Mouse (Mus musculus) embryonic facial prominence, embryonic 14.5 days (tissue): ENCODE data around the gene Gm20388. TPM values are rescaled to one million over a fixed set of nuclear protein-coding genes. Genes with fewer than 3 reads are reported as not detected.

Experiments
- ATAC-seq: fragments of 200-750 bp; cut with Nextera tagmentation; 2 replicates; pipeline ENCODE4 v1.8.0; 2017; ENCODE audit warnings: low read depth, moderate number of reproducible peaks, moderate TSS enrichment
- DNase-seq: peaks from one replicate; pipeline ENCODE4 v3.0.0-alpha.2; 2015; ENCODE audit warnings: low spot score
- H3K27ac ChIP-seq: fragments of 300-500 bp; sonication (generic); replicated peaks from 2 replicates; pipeline ENCODE4 v1.5.1; 2014; ENCODE audit warnings: low read depth, mild to moderate bottlenecking, low read length, moderate library complexity
- H3K27me3 ChIP-seq: fragments of 300-500 bp; sonication (generic); replicated peaks from 2 replicates; pipeline ENCODE4 v1.6.1; 2014; ENCODE audit warnings: low read length; ENCODE audit not compliant: control insufficient read depth, insufficient read depth
- H3K36me3 ChIP-seq: fragments of 300-500 bp; sonication (generic); 2 replicates; pipeline ENCODE4 v1.6.1; 2014; ENCODE audit warnings: low read length, mixed read lengths; ENCODE audit not compliant: control insufficient read depth, insufficient read depth
- H3K4me1 ChIP-seq: fragments of 300-500 bp; sonication (generic); 2 replicates; pipeline ENCODE4 v1.6.1; 2014; ENCODE audit warnings: antibody characterized with exemption, low read length; ENCODE audit not compliant: control insufficient read depth, insufficient read depth
- H3K4me2 ChIP-seq: fragments of 300-500 bp; sonication (generic); 2 replicates; pipeline ENCODE4 v1.6.1; 2014; ENCODE audit warnings: low read depth, mild to moderate bottlenecking, low read length, moderate library complexity, mixed read lengths
- H3K4me3 ChIP-seq: fragments of 300-500 bp; sonication (generic); 2 replicates; pipeline ENCODE4 v1.5.1; 2014; ENCODE audit warnings: low read depth, mild to moderate bottlenecking, low read length
- H3K9ac ChIP-seq: fragments of 300-500 bp; sonication (generic); 2 replicates; pipeline ENCODE4 v1.6.1; 2014; ENCODE audit warnings: low read depth, mild to moderate bottlenecking, low read length, moderate library complexity, mixed read lengths
- H3K9me3 ChIP-seq: fragments of 300-500 bp; sonication (generic); 2 replicates; pipeline ENCODE4 v1.6.1; 2016; ENCODE audit warnings: low read length; ENCODE audit not compliant: control insufficient read depth
- WGBS: fragments of 180-500 bp; shearing (Covaris S2); extraction: QIAGEN DNeasy Blood & Tissue Kit; methylation state at CpG from one replicate; pipeline ENCODE4 v1.1.7; 2014; 5-methylcytosine and 5-hydroxymethylcytosine counted together
- polyA plus RNA-seq: library from polyadenylated mRNA; unstranded; fragments of >200 nt; fragmentation: Nextera tagmentation; extraction: Ambion mirVana; gene quantifications from 2 replicates; pipeline ENCODE4 v1.2.1, GENCODE M21; 2014

Gm20388 gene
- polyA plus RNA-seq, 1 experiment from 2014 or later: not detected

DNA sequence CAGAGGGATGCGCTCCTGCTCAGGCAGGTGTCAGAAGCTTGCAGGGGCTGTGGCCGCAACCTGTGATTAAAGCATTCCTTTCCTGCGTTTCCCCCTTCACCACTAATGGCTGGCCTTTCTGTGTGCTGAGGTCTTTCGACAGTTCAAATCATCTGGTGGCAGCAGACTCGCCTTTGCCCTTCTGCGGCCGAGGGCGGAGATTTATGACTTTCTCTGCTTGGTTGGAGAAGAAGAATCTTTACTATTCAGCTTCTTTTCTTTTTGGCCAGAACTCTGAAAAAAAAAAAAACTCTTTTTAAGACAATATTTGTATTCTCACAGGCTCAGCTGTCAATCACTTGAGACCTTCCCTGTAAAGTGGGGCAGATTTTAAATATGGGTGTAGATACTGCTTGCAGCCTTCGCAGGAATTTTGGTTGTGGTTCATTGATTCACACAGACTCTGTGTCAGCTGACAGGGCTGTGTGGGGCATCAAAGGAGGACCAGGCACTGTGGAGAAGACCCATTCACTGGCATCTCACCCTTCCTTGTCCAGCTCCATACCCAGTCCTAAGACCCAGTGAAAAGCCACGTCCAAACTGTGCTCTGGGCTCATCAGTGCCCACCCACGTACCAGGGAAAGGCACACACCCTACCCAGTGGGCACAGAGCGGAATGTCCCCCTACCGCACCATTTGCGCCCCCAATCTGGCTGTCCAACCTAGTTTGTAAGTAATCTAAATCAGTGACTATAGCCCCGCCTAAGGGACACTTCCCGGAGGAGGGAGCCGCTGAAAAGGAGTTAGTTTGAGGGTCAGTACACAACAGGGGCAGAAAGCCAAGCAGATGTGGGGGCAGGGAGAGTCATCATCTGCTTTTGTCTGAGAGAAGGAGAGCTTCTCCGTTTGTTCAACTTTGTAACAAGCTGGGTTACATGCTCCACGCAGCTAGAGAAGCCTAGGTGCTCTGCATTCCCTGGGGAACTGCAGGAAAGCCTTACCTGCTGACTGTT, 845.0 kb downstream of the Gm20388 start:
- Histone ChIP-seq H3K27ac (no peak overlapping the region), H3K4me2 (no peak overlapping the region), H3K4me1 (peaks cover 11% of the 10 kb centered on the region; the same call in 1 of the 2 replicates), H3K9me3 (no peaks in the 10 kb centered on the region), H3K4me3 (no peak overlapping the region), H3K36me3 (no peaks in the 10 kb centered on the region), H3K27me3 (no peaks in the 10 kb centered on the region), H3K9ac (no peak overlapping the region)
- no peak for DNase-seq
- 57% methylated on average over 17 of the region's 19 CpGs for WGBS
- ATAC-seq: no peak

DNA sequence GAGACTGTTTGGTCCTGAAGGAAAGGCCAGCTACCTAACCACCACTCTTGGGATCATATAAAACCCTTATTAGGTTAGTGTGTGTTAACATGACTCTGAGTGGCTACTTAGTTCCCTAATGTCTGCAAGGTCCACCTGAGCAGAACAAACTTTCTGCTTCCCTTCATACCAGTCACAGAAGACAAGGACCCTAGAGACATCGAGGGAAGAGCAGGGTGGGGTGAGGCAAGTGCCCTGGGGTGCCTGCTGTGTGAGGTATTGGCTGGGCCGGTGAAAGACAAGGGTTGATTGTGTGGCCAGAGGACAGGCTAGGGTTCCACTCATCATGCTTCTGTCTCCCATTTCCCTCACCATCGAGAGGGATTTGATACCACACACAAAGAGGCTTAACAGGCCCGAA, 847.4 kb downstream of the Gm20388 start:
- no peaks in the 10 kb centered on the region for H3K36me3 ChIP-seq
- H3K9ac ChIP-seq: no peak overlapping the region
- WGBS: 20% methylated on average over 4 of the region's 4 CpGs
- DNase-seq (no peak), ATAC-seq (no peak)
- H3K4me1 ChIP-seq: no peaks in the 10 kb centered on the region
- H3K27me3 ChIP-seq: no peaks in the 10 kb centered on the region
- H3K4me3 ChIP-seq: no peak overlapping the region
- H3K9me3 ChIP-seq: no peaks in the 10 kb centered on the region
- H3K4me2 ChIP-seq: no peak overlapping the region
- H3K27ac ChIP-seq: no peak overlapping the region

DNA sequence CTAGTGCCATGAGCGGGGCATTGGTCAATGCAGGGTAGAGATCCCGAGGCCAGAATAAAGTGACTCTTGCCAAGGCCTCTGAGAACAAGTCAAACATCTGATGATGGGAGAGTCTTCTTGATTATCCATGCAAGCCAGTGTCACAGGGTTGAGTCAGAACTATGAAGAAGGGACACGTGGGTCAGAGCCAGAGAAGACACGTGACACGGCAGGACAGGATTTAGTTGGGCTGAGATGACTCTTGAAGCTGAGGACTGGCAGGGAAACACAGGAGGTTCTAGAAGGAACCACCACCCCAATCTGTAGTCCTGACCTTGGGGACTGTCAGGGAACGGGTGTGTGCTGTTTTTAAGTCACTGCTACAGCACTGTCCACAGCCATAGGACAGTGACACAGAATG, 849.2 kb downstream of the Gm20388 start:
- no peak overlapping the region for H3K9ac ChIP-seq
- H3K9me3 ChIP-seq: no peaks in the 10 kb centered on the region
- no peaks in the 10 kb centered on the region for H3K36me3 ChIP-seq
- 77% methylated on average over 6 of the region's 6 CpGs for WGBS
- H3K27ac ChIP-seq: no peak overlapping the region
- DNase-seq (no peak), ATAC-seq (no peak)
- H3K4me2 ChIP-seq: no peak overlapping the region
- H3K4me3 ChIP-seq: no peak overlapping the region
- no peaks in the 10 kb centered on the region for H3K27me3 ChIP-seq
- no peaks in the 10 kb centered on the region for H3K4me1 ChIP-seq

DNA sequence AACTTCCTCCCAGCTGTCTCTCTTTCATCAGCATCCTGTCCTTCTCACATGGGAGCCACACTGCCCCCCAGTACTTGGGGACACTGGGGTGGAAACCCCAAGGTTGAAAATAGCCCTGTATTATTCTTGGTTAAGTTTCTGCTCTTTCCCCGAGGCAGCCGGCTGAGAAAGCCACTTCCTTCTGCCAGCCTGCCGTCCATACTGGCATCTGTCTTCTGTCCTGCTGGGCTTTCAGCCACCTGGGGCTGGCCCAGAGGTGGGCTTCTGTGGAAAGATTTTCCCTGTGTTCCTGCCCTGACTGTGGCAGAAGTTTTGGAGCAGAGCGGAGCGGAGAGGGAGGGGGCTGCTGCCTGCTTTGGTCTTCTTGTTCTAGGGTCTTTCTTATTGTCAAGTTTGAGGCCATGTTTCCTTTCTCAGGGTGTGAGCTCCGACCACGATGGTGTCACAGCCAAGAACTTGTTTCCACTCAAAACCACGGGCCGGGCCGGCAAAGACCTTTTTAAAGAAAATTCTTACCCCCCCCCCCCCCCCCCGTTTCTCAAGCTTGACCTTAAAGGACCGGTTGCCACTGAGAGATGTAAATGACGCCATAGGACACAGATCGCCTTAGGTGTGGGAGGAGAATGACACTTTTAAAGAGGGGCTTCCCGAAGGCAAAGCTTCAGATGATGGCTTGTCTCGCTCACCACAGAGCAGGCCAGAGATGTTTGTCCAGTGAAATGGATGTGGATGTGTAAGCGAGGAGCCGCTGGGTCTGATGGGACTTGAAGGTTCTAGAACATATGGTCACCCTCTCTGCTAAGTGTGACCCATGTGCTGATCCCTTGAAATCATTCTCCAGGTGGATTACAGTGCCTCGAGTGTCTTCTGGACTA, 849.9 kb downstream of the Gm20388 start:
- 78% methylated on average over 19 of the region's 19 CpGs for WGBS
- Histone ChIP-seq H3K9me3 (no peaks in the 10 kb centered on the region), H3K4me2 (no peak overlapping the region), H3K4me1 (no peaks in the 10 kb centered on the region), H3K36me3 (no peaks in the 10 kb centered on the region), H3K27me3 (no peaks in the 10 kb centered on the region), H3K9ac (no peak overlapping the region), H3K4me3 (no peak overlapping the region), H3K27ac (no peak overlapping the region)
- no peak for ATAC-seq
- no peak for DNase-seq

DNA sequence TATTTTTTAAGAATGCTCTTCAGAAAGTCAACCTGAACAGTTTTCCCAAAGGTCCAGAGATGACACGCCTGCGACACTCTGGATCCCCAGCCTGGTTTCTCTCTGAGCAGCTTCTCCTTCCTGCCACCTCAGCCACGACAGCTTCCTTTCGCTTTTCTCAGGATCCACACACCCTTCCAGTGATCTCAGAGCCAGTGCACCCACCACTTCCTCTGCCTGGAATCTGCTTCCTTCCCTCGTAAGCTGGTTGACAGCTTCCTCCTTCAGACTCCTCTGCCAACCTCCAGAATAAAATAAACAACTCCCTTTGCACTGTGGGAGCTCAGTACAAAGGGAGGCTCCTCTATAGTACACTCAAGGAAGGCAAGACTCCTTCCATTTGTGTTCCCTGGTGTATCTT, 852.6 kb downstream of the Gm20388 start:
- H3K9me3 ChIP-seq: no peaks in the 10 kb centered on the region
- DNase-seq (no peak), ATAC-seq (no peak)
- no peaks in the 10 kb centered on the region for H3K27me3 ChIP-seq
- H3K9ac ChIP-seq: no peak overlapping the region
- H3K4me1 ChIP-seq: no peaks in the 10 kb centered on the region
- no peak overlapping the region for H3K4me2 ChIP-seq
- no peak overlapping the region for H3K27ac ChIP-seq
- WGBS: 72% methylated on average over 5 of the region's 5 CpGs
- H3K36me3 ChIP-seq: no peaks in the 10 kb centered on the region
- H3K4me3 ChIP-seq: no peak overlapping the region

DNA sequence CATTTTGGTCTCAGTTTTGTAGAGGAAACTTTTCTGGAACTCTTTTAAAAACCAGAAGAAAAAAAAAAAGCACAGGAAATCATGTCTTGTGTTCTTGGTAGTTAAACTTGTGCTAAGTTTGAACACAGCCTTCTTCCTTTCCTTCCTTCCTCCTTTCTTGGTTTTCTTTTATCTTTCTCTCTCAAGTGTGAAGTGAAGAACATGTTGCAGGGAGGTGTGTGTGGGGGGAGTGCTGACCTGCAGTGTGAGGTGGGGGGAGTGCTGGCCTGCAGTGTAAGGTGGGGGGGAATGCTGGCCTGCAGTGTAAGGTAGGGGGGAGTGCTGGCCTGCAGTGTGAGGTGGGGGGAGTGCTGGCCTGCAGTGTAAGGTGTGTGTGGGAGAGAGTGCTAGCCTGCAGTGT, 854.0 kb downstream of the Gm20388 start:
- H3K27me3 ChIP-seq: no peaks in the 10 kb centered on the region
- no peak for DNase-seq
- no peak overlapping the region for H3K27ac ChIP-seq
- no peak overlapping the region for H3K4me2 ChIP-seq
- no peaks in the 10 kb centered on the region for H3K4me1 ChIP-seq
- no peak overlapping the region for H3K4me3 ChIP-seq
- no peaks in the 10 kb centered on the region for H3K36me3 ChIP-seq
- no peaks in the 10 kb centered on the region for H3K9me3 ChIP-seq
- ATAC-seq: no peak
- H3K9ac ChIP-seq: no peak overlapping the region

DNA sequence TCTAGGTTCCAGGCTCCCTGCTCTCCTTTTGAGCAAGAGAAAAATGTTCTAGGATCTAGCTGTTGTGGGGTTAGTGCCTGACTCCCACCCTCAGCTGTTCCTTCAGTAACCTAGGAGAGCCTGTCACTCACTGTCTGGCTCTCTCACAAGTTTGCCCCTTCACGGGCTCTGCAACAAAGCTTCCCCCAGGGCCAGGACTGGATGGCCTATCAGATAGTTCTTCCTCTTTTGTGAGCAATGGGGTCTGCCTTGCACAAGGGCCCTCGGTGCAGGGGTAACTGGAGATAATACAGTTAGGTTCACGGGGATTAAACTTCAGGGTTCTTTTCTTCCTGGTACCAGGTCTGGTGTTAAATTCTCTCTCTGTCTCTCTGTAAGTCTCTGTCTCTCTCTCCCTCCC, 856.0 kb downstream of the Gm20388 start:
- DNase-seq: no peak
- no peak for ATAC-seq

DNA sequence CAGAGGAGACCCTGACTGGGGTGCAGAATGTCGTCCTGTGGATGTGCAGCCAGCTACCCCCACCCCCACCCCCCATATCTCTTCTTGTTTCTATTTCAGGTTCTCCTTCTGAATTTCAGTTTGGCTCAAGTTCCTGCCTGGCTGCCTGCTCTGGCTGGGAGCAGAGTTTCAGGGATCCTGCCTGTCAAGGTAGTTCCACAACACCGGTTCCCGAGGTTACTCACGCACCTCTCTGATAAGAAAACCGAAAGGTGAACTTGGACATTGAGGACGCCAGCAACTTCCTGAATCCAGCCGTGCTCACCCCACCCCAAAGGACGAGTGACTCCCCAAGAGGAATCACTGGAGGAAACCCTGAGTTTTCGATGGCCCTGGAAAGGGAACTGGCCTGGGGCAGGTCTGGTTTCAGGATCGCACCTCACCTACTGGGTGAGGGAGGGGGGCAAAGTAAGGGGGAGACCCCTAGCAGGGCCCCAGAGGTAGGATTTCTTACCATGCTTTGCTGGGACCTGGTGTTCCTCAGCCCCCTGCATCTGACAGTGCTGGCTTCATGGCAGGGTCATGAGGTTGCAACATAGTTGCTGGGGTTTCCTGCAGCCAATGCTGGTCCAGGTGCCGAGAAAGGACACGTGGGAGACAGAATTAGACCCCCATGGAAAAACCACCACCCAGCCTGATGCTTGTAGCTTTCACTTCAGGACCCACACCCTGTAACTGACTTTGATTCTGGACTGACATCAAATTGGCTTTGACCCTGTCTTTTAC, 858.0 kb downstream of the Gm20388 start:
- Histone ChIP-seq H3K4me1 (no peaks in the 10 kb centered on the region), H3K36me3 (no peaks in the 10 kb centered on the region), H3K27ac (no peak overlapping the region), H3K9me3 (no peaks in the 10 kb centered on the region), H3K9ac (no peak overlapping the region), H3K4me2 (no peak overlapping the region), H3K4me3 (no peak overlapping the region), H3K27me3 (no peaks in the 10 kb centered on the region)
- WGBS: 67% methylated on average over 12 of the region's 12 CpGs
- ATAC-seq (no peak), DNase-seq (no peak)

More for the DNA sequence above, 856.0 kb downstream of the Gm20388 start:
- no peaks in the 10 kb centered on the region for H3K27me3 ChIP-seq
- H3K9ac ChIP-seq: no peak overlapping the region
- no peaks in the 10 kb centered on the region for H3K9me3 ChIP-seq
- H3K4me2 ChIP-seq: no peak overlapping the region
- no peak overlapping the region for H3K4me3 ChIP-seq
- no peak overlapping the region for H3K27ac ChIP-seq
- no peaks in the 10 kb centered on the region for H3K36me3 ChIP-seq
- H3K4me1 ChIP-seq: no peaks in the 10 kb centered on the region
- 48% methylated on average over 3 of the region's 3 CpGs for WGBS
